Mouse (Mus musculus) small intestine, adult 2 months (tissue): ENCODE data around the gene Arl11.

Source experiments
- CTCF ChIP-seq: fragments of 200-500 bp; IDR thresholded peaks from 2 replicates; pipeline ENCODE4 v1.5.1; 2012; ENCODE audit warnings: low read depth, mild to moderate bottlenecking, control low read depth, inconsistent platforms, low read length, moderate library complexity, mixed read lengths; ENCODE audit not compliant: insufficient replicate concordance, insufficient read length; ENCODE audit errors: extremely low read depth
- POLR2A ChIP-seq: fragments of 200-500 bp; IDR thresholded peaks from 2 replicates; pipeline ENCODE4 v1.6.1; 2012; ENCODE audit warnings: low read depth, mild to moderate bottlenecking, control low read depth, inconsistent platforms, low read length, moderate library complexity

- TF ChIP-seq CTCF, result no peak
- no peak for TF ChIP-seq POLR2A
Observed at GRCm38 (mm10) chr14:61327618-61328450, 18.3 kb downstream of the Arl11 start.
